Mouse (Mus musculus) liver, postnatal 0 days (tissue): ENCODE data around the gene Mef2d. TPM values are rescaled to one million over a fixed set of nuclear protein-coding genes. Genes with fewer than 3 reads are reported as not detected.
A peak's percentile ranks its signal among the peaks of the same experiment; 100 is the strongest.

Experiments
- ATAC-seq: fragments of 200-750 bp; cut with Nextera tagmentation; 2 replicates; pipeline ENCODE4 v1.8.0; 2017; ENCODE audit warnings: mild to moderate bottlenecking, moderate library complexity
- DNase-seq: peaks from one replicate; pipeline ENCODE4 v3.0.0-alpha.2; 2016
- H3K27ac ChIP-seq: fragments of 300-500 bp; sonication (generic); 2 replicates; pipeline ENCODE4 v1.5.1; 2014; ENCODE audit warnings: antibody characterized with exemption, moderate library complexity, mild to moderate bottlenecking, low read depth
- H3K27me3 ChIP-seq: fragments of 300-500 bp; sonication (generic); 2 replicates; pipeline ENCODE4 v1.6.1; 2014; ENCODE audit warnings: low read length, control low read depth, mixed read lengths; ENCODE audit not compliant: insufficient read depth
- H3K36me3 ChIP-seq: fragments of 300-500 bp; sonication (generic); replicated peaks from 2 replicates; pipeline ENCODE4 v1.6.1; 2014; ENCODE audit warnings: mild to moderate bottlenecking, control low read depth, low read length, moderate library complexity, mixed read lengths; ENCODE audit not compliant: insufficient read depth
- H3K4me1 ChIP-seq: fragments of 300-500 bp; sonication (generic); 2 replicates; pipeline ENCODE4 v1.6.1; 2014; ENCODE audit warnings: antibody characterized with exemption, mild to moderate bottlenecking, control low read depth; ENCODE audit not compliant: insufficient read depth
- H3K4me2 ChIP-seq: fragments of 300-500 bp; sonication (generic); 2 replicates; pipeline ENCODE4 v1.6.1; 2014; ENCODE audit warnings: low read depth, mild to moderate bottlenecking, low read length, moderate library complexity, mixed read lengths
- H3K4me3 ChIP-seq: fragments of 300-500 bp; sonication (generic); 2 replicates; pipeline ENCODE4 v1.5.1; 2014; ENCODE audit warnings: low read depth, low read length
- H3K9ac ChIP-seq: fragments of 300-500 bp; sonication (generic); replicated peaks from 2 replicates; pipeline ENCODE4 v1.6.1; 2014; ENCODE audit warnings: mild to moderate bottlenecking, moderate library complexity
- H3K9me3 ChIP-seq: fragments of 300-500 bp; sonication (generic); 2 replicates; pipeline ENCODE4 v1.6.1; 2016; ENCODE audit warnings: mild to moderate bottlenecking, control low read depth, low read length, mixed read lengths
- CTCF ChIP-seq: sonication (generic); IDR thresholded peaks from 2 replicates; pipeline ENCODE4 v1.5.1; 2016; ENCODE audit warnings: antibody characterized with exemption, low read depth
- EP300 ChIP-seq: IDR thresholded peaks from 2 replicates; pipeline ENCODE4 v1.6.1; 2016; ENCODE audit warnings: antibody characterized with exemption, low read depth, mild to moderate bottlenecking
- WGBS: fragments of 180-500 bp; shearing (Covaris S2); extraction: QIAGEN DNeasy Blood & Tissue Kit; methylation state at CpG from one replicate; pipeline ENCODE4 v1.1.7; 2014; ENCODE audit not compliant: insufficient replicate concordance; 5-methylcytosine and 5-hydroxymethylcytosine counted together
- microRNA-seq: library from miRNA; unstranded; fragments of <30 nt; microRNA quantifications from one replicate; pipeline ENCODE4, GENCODE M21; 2016
- polyA plus RNA-seq: library from polyadenylated mRNA; unstranded; fragments of >200 nt; fragmentation: Nextera tagmentation; extraction: Ambion mirVana; gene quantifications from 2 replicates; pipeline ENCODE4 v1.2.1, GENCODE M21; 2015

The Mef2d gene
- polyA plus RNA-seq, 1 experiment from 2014 or later: 5.7 TPM

DNA sequence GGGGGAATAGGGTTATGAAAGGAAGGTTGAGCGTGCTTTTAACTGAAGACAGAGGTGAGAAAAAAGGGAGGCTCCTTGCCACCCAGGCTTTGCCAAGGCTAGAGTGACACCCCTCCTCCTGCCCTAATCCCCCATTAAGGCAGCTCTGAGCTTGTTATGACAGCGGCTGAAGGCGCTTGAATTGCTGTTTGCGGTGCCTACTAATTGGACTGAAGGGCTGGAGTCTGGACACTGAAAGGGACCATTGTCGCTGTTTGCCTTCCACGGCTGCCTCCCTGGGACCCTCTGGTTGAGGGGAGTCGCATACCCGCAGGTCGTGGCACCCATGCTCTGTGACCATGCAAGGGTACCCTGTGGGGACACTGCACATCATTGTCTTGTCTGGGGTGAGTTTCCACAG, 77.8 kb downstream of the Mef2d start:
- no peak overlapping the region for H3K4me2 ChIP-seq
- no peak overlapping the region for H3K4me3 ChIP-seq
- ATAC-seq (no peak), DNase-seq (no peak)
- H3K9ac ChIP-seq: no peak overlapping the region
- peaks cover 5% of the 10 kb centered on the region for H3K4me1 ChIP-seq
- H3K36me3 ChIP-seq: no peaks in the 10 kb centered on the region
- peaks cover 55% of the 10 kb centered on the region for H3K27me3 ChIP-seq
- TF ChIP-seq EP300 (no peak), CTCF (no peak)
- no peak overlapping the region for H3K27ac ChIP-seq
- WGBS: 18% methylated on average over 9 of the region's 9 CpGs
- H3K9me3 ChIP-seq: no peaks in the 10 kb centered on the region

DNA sequence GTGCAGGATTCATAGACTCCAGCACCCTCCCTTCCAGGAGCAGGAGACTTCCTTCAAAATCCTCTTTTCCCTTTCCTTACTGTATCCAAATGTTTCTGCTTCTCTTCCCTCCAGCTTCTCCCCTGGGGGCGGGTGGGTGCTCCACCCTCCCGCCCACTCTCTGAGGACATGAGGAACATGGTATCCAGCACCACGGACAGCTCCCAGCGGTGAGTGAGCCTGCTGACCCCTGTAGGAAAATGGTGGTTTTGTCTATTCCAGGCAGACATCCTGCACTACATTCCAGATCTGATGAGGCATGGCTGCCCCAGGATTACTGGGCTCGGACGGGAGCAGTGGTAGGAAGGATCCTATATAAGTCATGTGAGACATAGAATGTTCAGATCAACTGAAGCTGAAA, 78.7 kb downstream of the Mef2d start:
- Histone ChIP-seq H3K9ac (no peak overlapping the region), H3K4me1 (no peaks in the 10 kb centered on the region), H3K27me3 (peaks cover 46% of the 10 kb centered on the region), H3K27ac (no peak overlapping the region), H3K36me3 (no peaks in the 10 kb centered on the region), H3K4me3 (no peak overlapping the region), H3K9me3 (no peaks in the 10 kb centered on the region), H3K4me2 (no peak overlapping the region)
- TF ChIP-seq CTCF (peak; percentile 50), EP300 (no peak)
- ATAC-seq: no peak
- 4% methylated on average over 6 of the region's 6 CpGs for WGBS
- DNase-seq: peak; percentile 79

Small RNA genes lying within 50 kb of the gene (microRNA-seq; reads per million reads assigned to microRNA genes)
- gene Gm25641: not detected
- not detected for gene Mir3093
- not detected for gene Mir9-1

Other genes starting within 250 kb of the Mef2d start
- 116 and 123 TPM in 2 replicates for gene Hdgf, start 236.1 kb upstream of the Mef2d start, polyA plus RNA-seq
- gene Mrpl24, start 222.9 kb upstream of the Mef2d start, polyA plus RNA-seq: 50.3 and 54.1 TPM in 2 replicates
- gene Isg20l2, start 212.1 kb upstream of the Mef2d start, polyA plus RNA-seq: 12.3 and 13.2 TPM in 2 replicates
- 4.3 TPM in 2 replicates for gene Rrnad1, start 211.7 kb upstream of the Mef2d start, polyA plus RNA-seq
- not detected in 2 replicates for gene Crabp2, start 193.7 kb upstream of the Mef2d start, polyA plus RNA-seq
- gene Nes, start 171.3 kb upstream of the Mef2d start, polyA plus RNA-seq: 0.83 and 0.95 TPM in 2 replicates
- gene Bcan, start 142.1 kb upstream of the Mef2d start, polyA plus RNA-seq: 0.05 TPM in 1 of 2 replicates, not detected in the other
- not detected in 2 replicates for gene Hapln2, start 114.8 kb upstream of the Mef2d start, polyA plus RNA-seq
- 13.1 and 14.3 TPM in 2 replicates for gene Gpatch4, start 99.3 kb upstream of the Mef2d start, polyA plus RNA-seq
- gene Naxe, start 83.9 kb upstream of the Mef2d start, polyA plus RNA-seq: 78.0 and 80.1 TPM in 2 replicates
- not detected in 2 replicates for gene Ttc24, start 64.1 kb upstream of the Mef2d start, polyA plus RNA-seq
- 2.9 and 3.2 TPM in 2 replicates for gene Iqgap3, start 60.4 kb upstream of the Mef2d start, polyA plus RNA-seq
- 6.5 and 7.0 TPM in 2 replicates for gene Rhbg, start 112.3 kb downstream of the Mef2d start, polyA plus RNA-seq
- gene Gm38392, start 144.8 kb downstream of the Mef2d start, polyA plus RNA-seq: 0.64 and 1.0 TPM in 2 replicates
- gene Tsacc, start 154.6 kb downstream of the Mef2d start, polyA plus RNA-seq: 6.2 and 7.0 TPM in 2 replicates
- 138 and 151 TPM in 2 replicates for gene Cct3, start 154.7 kb downstream of the Mef2d start, polyA plus RNA-seq
- 111 and 114 TPM in 2 replicates for gene Glmp, start 182.7 kb downstream of the Mef2d start, polyA plus RNA-seq
- 1.4 TPM in 2 replicates for gene Tmem79, start 193.8 kb downstream of the Mef2d start, polyA plus RNA-seq
- gene Smg5, start 193.9 kb downstream of the Mef2d start, polyA plus RNA-seq: 9.9 and 11.8 TPM in 2 replicates
- gene Paqr6, start 222.2 kb downstream of the Mef2d start, polyA plus RNA-seq: 1.7 and 2.0 TPM in 2 replicates
- gene Bglap3, start 230.4 kb downstream of the Mef2d start, polyA plus RNA-seq: 0.43 and 0.62 TPM in 2 replicates
- gene Bglap2, start 236.3 kb downstream of the Mef2d start, polyA plus RNA-seq: not detected in 2 replicates
- gene Bglap, start 242.1 kb downstream of the Mef2d start, polyA plus RNA-seq: not detected in 2 replicates